Mouse (Mus musculus) spleen, adult 2 months (tissue): ENCODE data around the gene Smpdl3b. TPM values are rescaled to one million over a fixed set of nuclear protein-coding genes. Genes with fewer than 3 reads are reported as not detected.
"Not testable (repeated sequence)": the region's sequence is repeated elsewhere in the genome, so short reads cannot be mapped to it uniquely, and the experiment has no call there.

ENCODE experiments used
- DNase-seq, 2 experiments: peaks; one replicate each; pipeline versions ENCODE4 v3.0.0 to v3.0.0-alpha.2; 2012 to 2021; ENCODE audit warnings: low spot score in 2 of 2, low read depth in 1 of 2
- H3K27ac ChIP-seq: fragments of 200-500 bp; 2 replicates; pipeline ENCODE4 v1.5.1; 2012; ENCODE audit warnings: low read length, inconsistent platforms; ENCODE audit not compliant: insufficient read depth
- H3K27me3 ChIP-seq: fragments of 200-500 bp; 2 replicates; pipeline ENCODE4 v1.6.1; 2012; ENCODE audit warnings: mild to moderate bottlenecking, moderate library complexity, low read length, inconsistent platforms; ENCODE audit not compliant: control insufficient read depth, insufficient read depth
- H3K36me3 ChIP-seq: fragments of 200-500 bp; 2 replicates; pipeline ENCODE4 v1.6.1; 2012; ENCODE audit warnings: mild to moderate bottlenecking, low read length, inconsistent platforms; ENCODE audit not compliant: control insufficient read depth, insufficient read depth
- H3K4me1 ChIP-seq: fragments of 200-500 bp; 2 replicates; pipeline ENCODE4 v1.6.1; 2011; ENCODE audit warnings: inconsistent platforms; ENCODE audit not compliant: control insufficient read depth, insufficient read depth, insufficient read length
- H3K4me3 ChIP-seq: fragments of 200-500 bp; 2 replicates; pipeline ENCODE4 v1.5.1; 2011; ENCODE audit warnings: mild to moderate bottlenecking, inconsistent platforms; ENCODE audit not compliant: insufficient read depth, insufficient read length; ENCODE audit errors: extremely low read depth
- CTCF ChIP-seq: fragments of 200-500 bp; IDR thresholded peaks from 2 replicates; pipeline ENCODE4 v1.5.1; 2011; ENCODE audit warnings: mild to moderate bottlenecking, inconsistent platforms; ENCODE audit not compliant: insufficient read depth, insufficient read length, insufficient replicate concordance; ENCODE audit errors: extremely low read depth
- POLR2A ChIP-seq: fragments of 200-500 bp; IDR thresholded peaks from 2 replicates; pipeline ENCODE4 v1.6.1; 2011; ENCODE audit warnings: low read depth, low read length, inconsistent platforms
- WGBS: fragments of 180-500 bp; shearing (Covaris S2); methylation state at CpG from one replicate; pipeline ENCODE4 v1.1.7; 2018; 5-methylcytosine and 5-hydroxymethylcytosine counted together
- polyA plus RNA-seq: library from polyadenylated mRNA; depleted of rRNA; stranded (reverse); fragments of >200 nt; gene quantifications from 2 replicates; pipeline ENCODE4 v1.2.3, GENCODE M21; 2012

Smpdl3b gene
- polyA plus RNA-seq, 1 experiment = 1.5 TPM

DNA sequence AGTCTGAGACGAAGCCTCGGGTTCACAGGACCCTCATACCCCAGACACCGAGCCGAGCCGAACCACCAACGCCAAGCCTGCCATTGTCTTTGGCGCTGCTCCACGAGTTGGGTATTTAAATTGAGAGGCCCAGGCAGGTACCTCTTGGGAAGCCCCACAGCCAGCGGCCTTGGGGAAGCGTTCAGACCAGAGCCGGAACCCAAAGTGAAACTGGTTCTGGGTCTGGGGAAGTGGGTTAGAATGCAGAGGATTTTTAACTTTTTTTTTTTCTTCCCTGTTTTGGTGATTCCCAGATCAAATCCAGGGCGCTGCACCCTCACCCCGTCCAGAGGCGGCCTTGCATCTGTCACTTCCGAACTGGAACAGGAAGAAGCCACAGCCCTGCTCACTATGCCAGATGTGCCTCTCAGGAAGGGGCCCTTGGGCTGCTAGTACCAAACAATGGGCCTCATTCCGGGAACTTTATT, 45.2 kb upstream of the Smpdl3b start:
- H3K4me1 ChIP-seq = peaks cover 28% of the 10 kb centered on the region
- TF ChIP-seq CTCF = no peak
- TF ChIP-seq POLR2A = no peak
- peak overlapping the region; percentile 13; the same call in 1 of the 2 replicates for H3K4me3 ChIP-seq
- 9% methylated on average over 16 of the region's 16 CpGs for WGBS
- H3K27ac ChIP-seq = peak overlapping the region; percentile 98
- H3K36me3 ChIP-seq = no peaks in the 10 kb centered on the region
- H3K27me3 ChIP-seq = no peaks in the 10 kb centered on the region
- DNase-seq = peak in 1 of 2 experiments; percentile 54

DNA sequence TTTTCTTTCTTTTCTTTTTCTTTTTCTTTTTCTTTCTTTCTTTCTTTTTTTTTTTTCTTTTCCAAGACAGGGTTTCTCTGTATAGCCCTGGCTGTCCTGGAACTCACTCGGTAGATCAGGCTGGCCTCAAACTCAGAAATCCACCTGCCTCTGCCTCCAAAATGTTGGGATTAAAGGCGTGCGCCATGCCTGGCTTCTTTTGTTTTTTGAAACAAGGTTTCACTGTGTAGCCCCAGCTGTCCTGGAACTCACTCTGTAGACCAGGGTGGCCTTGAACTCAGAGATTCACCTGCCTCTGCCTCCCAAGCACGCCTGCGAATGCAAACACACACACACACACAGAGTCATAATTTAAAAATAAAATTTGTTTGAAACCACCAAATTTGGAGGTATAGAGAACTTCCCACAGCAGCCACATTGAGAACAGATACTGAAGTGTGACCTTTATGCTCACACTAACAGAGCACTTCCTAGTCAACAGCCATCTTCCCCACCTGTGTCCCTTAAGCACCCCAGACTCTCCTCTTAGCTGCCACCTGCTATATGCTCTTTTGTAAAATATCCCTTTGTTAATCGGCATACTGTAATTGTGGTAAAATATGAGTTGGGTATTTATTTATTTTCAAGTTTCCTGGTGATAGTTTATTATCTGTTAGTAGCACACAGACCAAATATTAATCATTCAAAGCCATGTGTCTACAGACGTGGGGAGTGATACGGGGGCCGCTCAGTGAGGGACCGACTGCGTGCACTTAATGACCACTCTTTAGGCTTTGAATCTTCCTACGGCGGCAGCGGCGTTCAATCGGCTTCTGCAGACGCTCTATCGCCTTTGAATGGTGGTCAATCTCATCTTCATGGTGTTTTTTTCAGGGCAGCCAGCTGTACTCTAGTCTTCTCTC, 44.4 kb upstream of the Smpdl3b start:
- peaks cover 25% of the 10 kb centered on the region for H3K4me1 ChIP-seq
- H3K4me3 ChIP-seq = no peak overlapping the region
- H3K27ac ChIP-seq = peak overlapping the region; percentile 98
- TF ChIP-seq POLR2A (no peak), CTCF (no peak)
- DNase-seq = no peak
- WGBS = 73% methylated on average over 18 of the region's 18 CpGs
- H3K36me3 ChIP-seq = no peaks in the 10 kb centered on the region
- H3K27me3 ChIP-seq = no peaks in the 10 kb centered on the region

GRCm38 (mm10) chr4:132799845-132800244, 42.8 kb upstream of the Smpdl3b start:
- H3K27ac ChIP-seq = 0 out of 2 replicates have a peak overlapping the region, but pooled peaks have one; percentile 18
- no peak for DNase-seq
- no peak for TF ChIP-seq POLR2A
- TF ChIP-seq CTCF = no peak
- 82% methylated on average over 4 of the region's 4 CpGs for WGBS
- H3K4me3 ChIP-seq = no peak overlapping the region
- no peaks in the 10 kb centered on the region for H3K27me3 ChIP-seq
- H3K36me3 ChIP-seq = no peaks in the 10 kb centered on the region
- H3K4me1 ChIP-seq = peaks cover 19% of the 10 kb centered on the region

GRCm38 (mm10) chr4:132798666-132799065, 41.6 kb upstream of the Smpdl3b start:
- DNase-seq, H3K4me3 ChIP-seq, H3K27ac ChIP-seq, H3K27me3 ChIP-seq, H3K36me3 ChIP-seq: not testable (repeated sequence)
- peaks cover 17% of the 10 kb centered on the region for H3K4me1 ChIP-seq
- WGBS = 89% methylated on average over 3 of the region's 3 CpGs

DNA sequence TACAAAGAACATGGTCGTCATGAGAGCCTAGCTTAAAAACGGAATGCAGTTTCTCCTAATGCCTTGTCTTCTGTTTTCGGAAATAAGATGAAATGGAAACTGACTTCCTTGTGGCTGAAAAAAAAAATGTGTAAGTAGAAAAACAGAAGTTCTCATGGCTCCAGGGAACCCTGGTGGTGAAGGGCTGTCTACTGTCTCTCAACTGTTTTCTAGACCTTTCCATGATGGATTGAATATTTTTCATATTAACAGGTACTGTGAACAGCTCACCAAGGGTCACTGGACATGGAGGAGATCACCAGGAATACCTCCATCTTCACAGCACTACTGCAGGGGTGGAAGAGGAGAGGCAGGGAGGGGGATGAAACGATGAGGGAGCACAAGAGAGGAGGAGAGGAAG, 41.0 kb upstream of the Smpdl3b start:
- Histone ChIP-seq H3K27me3 (no peaks in the 10 kb centered on the region), H3K36me3 (no peaks in the 10 kb centered on the region; the same call in 1 of the 2 replicates), H3K27ac (peak overlapping the region; percentile 78), H3K4me3 (no peak overlapping the region), H3K4me1 (peaks cover 17% of the 10 kb centered on the region)
- no peak for TF ChIP-seq POLR2A
- no peak for TF ChIP-seq CTCF
- 20% methylated on average over 4 of the region's 4 CpGs for WGBS
- no peak for DNase-seq

DNA sequence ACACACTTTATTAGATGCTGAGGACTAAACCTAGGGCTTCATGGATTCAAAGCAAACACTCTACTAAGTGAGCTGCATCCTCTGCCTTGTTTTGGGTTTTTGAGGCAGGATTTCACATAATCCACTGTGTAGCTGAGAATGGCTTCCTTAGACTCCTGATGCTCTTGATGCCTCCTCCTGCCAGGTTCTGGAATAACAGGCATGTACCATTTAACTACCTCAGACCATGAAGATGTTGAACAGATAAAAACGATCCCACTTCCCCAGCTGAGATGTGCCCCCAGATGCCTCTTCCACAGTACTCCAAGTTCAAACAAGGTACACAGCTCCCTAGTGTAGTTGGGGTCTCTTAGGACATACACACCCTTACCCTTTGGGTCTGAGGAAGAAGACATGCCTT, 40.4 kb upstream of the Smpdl3b start:
- peaks cover 1% of the 10 kb centered on the region; the same call in 1 of the 2 replicates for H3K36me3 ChIP-seq
- no peaks in the 10 kb centered on the region for H3K27me3 ChIP-seq
- peak overlapping the region; percentile 28 for H3K27ac ChIP-seq
- 47% methylated on average over 1 of the region's 1 CpGs for WGBS
- DNase-seq = no peak
- H3K4me1 ChIP-seq = peaks cover 15% of the 10 kb centered on the region
- TF ChIP-seq CTCF (no peak), POLR2A (no peak)
- no peak overlapping the region for H3K4me3 ChIP-seq
